Mouse (Mus musculus): ENCODE results near the gene Clrn3.

DNA sequence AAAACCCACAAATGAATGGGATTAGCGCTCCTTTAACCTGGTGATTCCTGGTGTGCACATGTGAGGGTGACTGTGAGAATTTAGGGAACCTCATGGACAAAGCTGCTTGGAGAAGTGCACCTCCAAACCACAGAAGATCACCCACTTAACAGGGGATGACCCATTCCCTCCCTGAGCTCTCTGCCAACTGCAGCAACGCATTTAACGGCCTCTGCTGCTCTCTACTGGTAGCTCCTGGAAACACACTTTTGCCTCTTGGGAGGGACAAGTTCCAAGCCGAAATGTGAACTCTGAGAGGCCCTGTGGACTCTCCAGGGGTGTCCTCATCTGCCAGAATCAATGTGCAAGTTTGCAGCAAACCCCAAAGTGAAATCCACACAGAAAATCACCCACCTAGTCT is 41.0 kb downstream of the Clrn3 start:
- TF ChIP-seq USF1 (IDR thresholded peaks at IDR 0.05; ENCODE audit: low read depth, low read length) (no peak), ZNF384 (IDR thresholded peaks at IDR 0.05; ENCODE audit: low read depth, low read length) (no peak), POLR2A (IDR thresholded peaks at IDR 0.05; ENCODE audit: control insufficient read depth in 1 of 2, insufficient read depth in 1 of 2, low read depth in 1 of 2, low read length in 2 of 2, poor library complexity in 1 of 2) (no peak), UBTF (IDR thresholded peaks at IDR 0.05; ENCODE audit: borderline replicate concordance, insufficient read depth, low read depth, low read length) (no peak), E2F4 (IDR thresholded peaks at IDR 0.05; ENCODE audit: borderline replicate concordance, low read depth, low read length) (no peak), CTCF (IDR thresholded peaks at IDR 0.05 in 2 of 3, conservative IDR thresholded peaks at IDR 0.05 in 1 of 3; ENCODE audit: control insufficient read depth in 1 of 3, insufficient read depth in 1 of 3, low read depth in 2 of 3, low read length in 3 of 3, poor library complexity in 1 of 3, severe bottlenecking in 1 of 3) (peak; percentile 87 to 88 (median 88))

Measured in MEL (cell line).